Mouse (Mus musculus): ENCODE results near the gene Npepps.

Gene Npepps

GRCm38 (mm10) chr11:97237976-97238375 lies 42.5 kb downstream of the Npepps start:
- DNase-seq (ENCODE audit: low read depth, low spot score) = no peak

GRCm38 (mm10) chr11:97232436-97232835 lies 48.0 kb downstream of the Npepps start:
- no peak for DNase-seq (ENCODE audit: low read depth, low spot score)

- no peak for DNase-seq (ENCODE audit: low read depth, low spot score)
Observed at GRCm38 (mm10) chr11:97229396-97229795, 51.0 kb downstream of the Npepps start.

GRCm38 (mm10) chr11:97228985-97229384 lies 51.5 kb downstream of the Npepps start:
- DNase-seq (ENCODE audit: low read depth, low spot score) = no peak

- no peak for DNase-seq (ENCODE audit: low read depth, low spot score)
Observed at GRCm38 (mm10) chr11:97226131-97226530, 54.3 kb downstream of the Npepps start.

GRCm38 (mm10) chr11:97223485-97223884 lies 57.0 kb downstream of the Npepps start:
- DNase-seq (ENCODE audit: low read depth, low spot score) = no peak

- DNase-seq (ENCODE audit: low read depth, low spot score) = no peak
Observed at GRCm38 (mm10) chr11:97221611-97222010, 58.8 kb downstream of the Npepps start.

- DNase-seq (ENCODE audit: low read depth, low spot score) = no peak
Observed at GRCm38 (mm10) chr11:97220211-97220610, 60.2 kb downstream of the Npepps start.

GRCm38 (mm10) chr11:97214411-97214810 lies 66.0 kb downstream of the Npepps start:
- DNase-seq (ENCODE audit: low read depth, low spot score) = no peak

- no peak for DNase-seq (ENCODE audit: low read depth, low spot score)
Observed at GRCm38 (mm10) chr11:97210728-97211400, 69.6 kb downstream of the Npepps start.

GRCm38 (mm10) chr11:97207011-97207422 lies 73.4 kb downstream of the Npepps start:
- no peak for DNase-seq (ENCODE audit: low read depth, low spot score)

GRCm38 (mm10) chr11:97199519-97199918 lies 80.9 kb downstream of the Npepps start:
- DNase-seq (ENCODE audit: low read depth, low spot score) = no peak

- DNase-seq (ENCODE audit: low read depth, low spot score) = peak; percentile 61
Observed at GRCm38 (mm10) chr11:97198601-97199000, 81.8 kb downstream of the Npepps start.

- no peak for DNase-seq (ENCODE audit: low read depth, low spot score)
Observed at GRCm38 (mm10) chr11:97197021-97197420, 83.4 kb downstream of the Npepps start.

GRCm38 (mm10) chr11:97196541-97196940 lies 83.9 kb downstream of the Npepps start:
- DNase-seq (ENCODE audit: low read depth, low spot score) = no peak

- DNase-seq (ENCODE audit: low read depth, low spot score) = peak; percentile 55
Observed at GRCm38 (mm10) chr11:97192621-97192951, 87.9 kb downstream of the Npepps start.

- DNase-seq (ENCODE audit: low read depth, low spot score) = peak; percentile 27
Observed at GRCm38 (mm10) chr11:97191915-97192620, 88.4 kb downstream of the Npepps start.

GRCm38 (mm10) chr11:97190992-97191391 lies 89.4 kb downstream of the Npepps start:
- peak; percentile 90 for DNase-seq (ENCODE audit: low read depth, low spot score)

GRCm38 (mm10) chr11:97189645-97190044 lies 90.8 kb downstream of the Npepps start:
- DNase-seq (ENCODE audit: low read depth, low spot score) = peak; percentile 67

GRCm38 (mm10) chr11:97189231-97189630 lies 91.2 kb downstream of the Npepps start:
- DNase-seq (ENCODE audit: low read depth, low spot score) = peak; percentile 82

- no peak for DNase-seq (ENCODE audit: low read depth, low spot score)
Observed at GRCm38 (mm10) chr11:97188643-97188955, 91.8 kb downstream of the Npepps start.

GRCm38 (mm10) chr11:97187764-97188642 lies 92.4 kb downstream of the Npepps start, which contains the start of gene Kpnb1:
Gene Kpnb1 (minus strand): TSS chr11:97187881.
- peak; percentile 100 for DNase-seq (ENCODE audit: low read depth, low spot score)
